18 mouse cellular contexts compared by ENCODE assay signal in the genomic region with DNA sequence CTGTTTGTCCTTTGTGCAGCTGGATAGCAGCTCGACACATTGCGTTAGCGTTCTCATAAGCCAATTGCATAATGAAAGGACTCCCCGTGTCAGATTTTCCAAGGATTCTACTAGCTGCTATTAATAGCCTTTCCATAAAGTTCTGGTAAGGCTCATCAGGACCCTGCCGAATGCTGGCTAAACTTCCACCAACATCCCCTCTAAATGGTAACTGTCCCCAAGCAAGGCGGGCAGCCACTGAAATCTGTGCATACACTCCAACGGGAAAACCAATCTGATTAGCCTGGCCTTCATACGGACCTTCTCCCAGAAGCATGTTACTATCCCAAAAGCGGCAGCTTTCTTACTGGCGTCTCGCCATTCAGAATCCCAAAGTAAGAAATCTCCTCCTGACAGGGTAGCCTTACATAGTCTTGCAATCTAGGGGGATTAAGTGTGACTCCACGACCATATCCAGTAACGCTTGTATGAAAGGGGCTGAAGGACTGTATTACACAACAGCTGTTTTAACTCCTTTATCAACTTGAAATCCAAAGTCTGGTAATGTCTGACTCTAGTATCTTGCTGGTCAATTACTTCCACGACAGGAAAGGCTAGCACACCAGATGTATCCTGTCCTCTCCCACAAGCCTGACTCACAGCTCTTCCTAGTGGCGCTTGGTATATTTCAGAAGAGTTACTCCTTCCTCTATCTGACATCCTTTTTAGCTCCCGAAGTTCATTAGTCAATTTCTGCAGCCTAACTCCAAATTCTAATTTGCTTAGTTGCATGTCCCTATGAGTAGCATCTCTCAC.
DNase-seq lines count a peak whose midpoint lies in the region; ATAC-seq and TF ChIP-seq lines count a peak whose summit lies in the region.
"Had no signal": no experiment of that assay in that cellular context is flagged by ENCODE, and none has a peak within 500 bp of the region (broad histone marks: within the 10 kb centered on the region; RNA-seq: fewer than 3 reads in every experiment).

No protein-coding gene starts in this region.

- intact Hi-C loops in heart, postnatal 14 days (cut with DNase I) = no loop called here
- intact Hi-C loops in left cerebral cortex, postnatal 36 days (cut with DNase I) = no loop called here

- TF ChIP-seq POLR2A in kidney, adult 2 months (IDR thresholded peaks at IDR 0.05; ENCODE audit: low read depth, low read length) = no peak

- DNase-seq in kidney, adult 2 months = peak; percentile 17
- peak; percentile 44 to 67 for DNase-seq in heart, adult 9 months (ENCODE audit: low spot score in 2 of 2)
- DNase-seq in heart, postnatal 14 days = peak; percentile 14 to 20
- peak; percentile 15 for DNase-seq in lung, postnatal 14 days
- no peak for DNase-seq in left cerebral cortex, postnatal 36 days (ENCODE audit: low spot score in 2 of 2)
- no peak for DNase-seq in forebrain, postnatal 0 days
- DNase-seq: adrenal gland, adult 2 months; cerebellum, adult 11-12 months; left cerebral cortex, postnatal 4 days; right cerebral cortex, postnatal 14 days; thymus, adult 2 months had no signal

- no peaks in the 10 kb centered on the region for H3K27me3 ChIP-seq in kidney, adult 2 months (replicated peaks; ENCODE audit: control insufficient read depth, insufficient read depth, low read length)
- H3K27me3 ChIP-seq in kidney, embryonic 16.5 days (ENCODE audit: insufficient read depth, low read length) = no peaks in the 10 kb centered on the region
- no peaks in the 10 kb centered on the region for H3K27me3 ChIP-seq in forebrain, postnatal 0 days (ENCODE audit: insufficient read depth, low read length)
- H3K27me3 ChIP-seq: embryonic facial prominence, embryonic 15.5 days; hindbrain, embryonic 13.5 days; midbrain, embryonic 15.5 days had no signal

- no peaks in the 10 kb centered on the region for H3K4me1 ChIP-seq in kidney, adult 2 months (ENCODE audit: control insufficient read depth, insufficient read depth, low read length)
- H3K4me1 ChIP-seq in kidney, embryonic 16.5 days (ENCODE audit: insufficient read depth, low read length) = no peaks in the 10 kb centered on the region
- H3K4me1 ChIP-seq in forebrain, postnatal 0 days (ENCODE audit: insufficient read depth) = no peaks in the 10 kb centered on the region
- H3K4me1 ChIP-seq: embryonic facial prominence, embryonic 15.5 days; hindbrain, embryonic 13.5 days; midbrain, embryonic 15.5 days had no signal

- WGBS in kidney, adult 2 months = 73% methylated on average over 16 of the region's 16 CpGs
- WGBS in kidney, embryonic 16.5 days = 77% methylated on average over 16 of the region's 16 CpGs
- WGBS in forebrain, postnatal 0 days = 94% methylated on average over 16 of the region's 16 CpGs

- H3K9ac ChIP-seq in kidney, embryonic 16.5 days (replicated peaks; ENCODE audit: low read length) = no peak overlapping the region
- no peak overlapping the region for H3K9ac ChIP-seq in forebrain, postnatal 0 days
- H3K9ac ChIP-seq: embryonic facial prominence, embryonic 15.5 days; hindbrain, embryonic 13.5 days; midbrain, embryonic 15.5 days had no signal

- no peak for TF ChIP-seq CTCF in kidney, adult 2 months (conservative IDR thresholded peaks at IDR 0.05; ENCODE audit: insufficient read depth, insufficient read length, low read depth, low read length)
- TF ChIP-seq CTCF in forebrain, postnatal 0 days (IDR thresholded peaks at IDR 0.05; ENCODE audit: low read depth) = no peak

- no peak overlapping the region for H3K27ac ChIP-seq in kidney, adult 2 months (ENCODE audit: insufficient read depth, low read depth, low read length)
- H3K27ac ChIP-seq in kidney, embryonic 16.5 days (ENCODE audit: low read length) = no peak overlapping the region
- no peak overlapping the region for H3K27ac ChIP-seq in forebrain, postnatal 0 days (ENCODE audit: low read depth, low read length)
- H3K27ac ChIP-seq: embryonic facial prominence, embryonic 15.5 days; hindbrain, embryonic 13.5 days; midbrain, embryonic 15.5 days had no signal

- no peak overlapping the region for H3K4me3 ChIP-seq in kidney, adult 2 months (ENCODE audit: insufficient read depth, low read depth, low read length)
- H3K4me3 ChIP-seq in kidney, embryonic 16.5 days (ENCODE audit: low read length) = no peak overlapping the region
- no peak overlapping the region for H3K4me3 ChIP-seq in forebrain, postnatal 0 days (ENCODE audit: low read depth, low read length)
- H3K4me3 ChIP-seq: embryonic facial prominence, embryonic 15.5 days; hindbrain, embryonic 13.5 days; midbrain, embryonic 15.5 days had no signal

- no peak overlapping the region for H3K4me2 ChIP-seq in kidney, embryonic 16.5 days (replicated peaks; ENCODE audit: low read depth, low read length)
- H3K4me2 ChIP-seq in forebrain, postnatal 0 days (ENCODE audit: low read depth) = no peak overlapping the region
- H3K4me2 ChIP-seq: embryonic facial prominence, embryonic 15.5 days; hindbrain, embryonic 13.5 days; liver, embryonic 11.5 days; midbrain, embryonic 15.5 days had no signal

- no peaks in the 10 kb centered on the region for H3K36me3 ChIP-seq in kidney, adult 2 months (ENCODE audit: control insufficient read depth, insufficient read depth, low read length)
- no peaks in the 10 kb centered on the region for H3K36me3 ChIP-seq in kidney, embryonic 16.5 days (ENCODE audit: insufficient read depth, low read length)
- no peaks in the 10 kb centered on the region for H3K36me3 ChIP-seq in forebrain, postnatal 0 days (ENCODE audit: insufficient read depth)
- H3K36me3 ChIP-seq: embryonic facial prominence, embryonic 15.5 days; hindbrain, embryonic 13.5 days; midbrain, embryonic 15.5 days had no signal

- peaks cover 5% of the 10 kb centered on the region; the same call in 1 of the 2 replicates for H3K9me3 ChIP-seq in kidney, embryonic 16.5 days (ENCODE audit: low read length)
- peaks cover 4% of the 10 kb centered on the region; the same call in 1 of the 2 replicates for H3K9me3 ChIP-seq in forebrain, postnatal 0 days (ENCODE audit: low read length)
- H3K9me3 ChIP-seq: embryonic facial prominence, embryonic 15.5 days had no signal

- no peak for ATAC-seq in kidney, embryonic 16.5 days (ENCODE audit: low FRiP score, low TSS enrichment)
- ATAC-seq in forebrain, postnatal 0 days = no peak
- ATAC-seq: CD4-positive, CD25-positive, alpha-beta regulatory T cell, adult 4 months; intestine, embryonic 16.5 days; midbrain, embryonic 15.5 days had no signal

Comparison
In these comparisons a context has a peak if more than half of its experiments do, and no peak if none do; other contexts are left out.
1. DNase-seq: peak in kidney, adult 2 months (single experiment), heart, adult 9 months (2 of 2), heart, postnatal 14 days (2 of 2) and lung, postnatal 14 days (single experiment); none in left cerebral cortex, postnatal 36 days (0 of 2) and forebrain, postnatal 0 days (single experiment).